Mouse (Mus musculus): ENCODE data around the gene Tns1.

Gene Tns1

DNA sequence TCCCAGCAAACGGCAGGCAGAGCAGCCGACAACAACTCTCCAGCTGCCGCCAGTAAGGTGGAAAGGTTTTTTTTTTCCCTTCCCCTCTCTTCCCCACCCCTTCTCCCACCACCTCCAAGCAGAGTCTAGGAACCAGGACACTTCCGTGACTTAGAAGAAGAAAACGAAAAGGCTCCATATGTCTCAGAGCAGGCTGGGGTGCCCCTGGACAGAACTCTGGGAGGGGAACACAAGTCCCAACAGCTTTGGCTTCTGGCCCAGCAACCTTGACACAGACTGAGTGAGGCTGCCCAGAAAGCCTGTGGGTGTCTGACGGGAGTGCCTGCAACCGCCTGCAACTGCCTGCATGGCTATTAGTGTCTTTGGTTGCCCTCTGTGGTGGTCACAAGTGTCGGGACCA is 160.6 kb downstream of the Tns1 start:
- peaks cover 16% of the 10 kb centered on the region for H3K27me3 ChIP-seq (ENCODE audit: insufficient read depth, low read length)
- H3K4me1 ChIP-seq (replicated peaks; ENCODE audit: low read depth, low read length): peaks cover 47% of the 10 kb centered on the region
- no peaks in the 10 kb centered on the region for H3K36me3 ChIP-seq (ENCODE audit: insufficient read depth, low read length)
- TF ChIP-seq POU5F1 (IDR thresholded peaks at IDR 0.05; ENCODE audit: borderline replicate concordance, low read length) (no peak), NANOG (IDR thresholded peaks at IDR 0.05; ENCODE audit: borderline replicate concordance, low read length) (no peak), CTCF (conservative IDR thresholded peaks at IDR 0.05; ENCODE audit: low read length) (no peak)
- no peak overlapping the region for H3K4me3 ChIP-seq (replicated peaks; ENCODE audit: low read length)
- no peaks in the 10 kb centered on the region for H3K9me3 ChIP-seq (ENCODE audit: low read length)

DNA sequence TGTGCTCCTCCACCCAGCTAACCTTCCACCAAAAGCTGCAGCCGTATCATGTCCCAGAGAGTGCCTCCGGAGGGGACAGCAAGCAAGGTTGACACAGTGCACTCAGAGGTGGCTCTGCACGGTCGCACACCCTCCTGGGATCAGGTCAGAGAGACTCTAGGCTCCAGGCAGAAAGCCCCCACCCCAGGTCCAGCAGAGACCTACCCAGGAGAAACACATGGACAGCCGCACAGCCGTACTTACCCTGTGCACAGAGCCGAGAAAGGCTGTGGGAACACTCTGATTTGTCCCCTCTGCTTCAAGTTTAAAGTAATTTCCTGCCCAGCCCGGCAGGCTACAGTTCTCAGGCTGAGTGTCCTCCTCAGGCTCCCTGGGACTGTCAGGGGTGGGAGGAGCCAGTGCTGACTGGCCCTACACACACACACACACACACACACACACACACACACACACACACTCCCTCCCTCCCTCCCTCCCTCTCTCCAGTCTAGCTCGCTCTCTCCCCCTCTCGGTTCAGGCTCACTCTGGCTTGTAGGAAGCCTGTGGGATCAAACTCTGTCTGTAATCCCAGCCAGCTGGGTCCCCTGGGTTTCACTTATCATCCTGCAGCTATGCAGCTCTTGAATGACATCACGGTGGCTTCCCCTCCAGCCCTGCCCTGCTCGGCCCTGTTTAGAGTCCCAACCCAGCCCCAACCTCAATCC is 161.4 kb downstream of the Tns1 start:
- Histone ChIP-seq H3K4me3 (replicated peaks; ENCODE audit: low read length) (no peak overlapping the region), H3K36me3 (ENCODE audit: insufficient read depth, low read length) (no peaks in the 10 kb centered on the region), H3K27me3 (ENCODE audit: insufficient read depth, low read length) (peaks cover 16% of the 10 kb centered on the region), H3K9me3 (ENCODE audit: low read length) (no peaks in the 10 kb centered on the region), H3K4me1 (replicated peaks; ENCODE audit: low read depth, low read length) (peaks cover 43% of the 10 kb centered on the region)
- TF ChIP-seq CTCF (conservative IDR thresholded peaks at IDR 0.05; ENCODE audit: low read length) (no peak), POU5F1 (IDR thresholded peaks at IDR 0.05; ENCODE audit: borderline replicate concordance, low read length) (no peak), NANOG (IDR thresholded peaks at IDR 0.05; ENCODE audit: borderline replicate concordance, low read length) (no peak)

DNA sequence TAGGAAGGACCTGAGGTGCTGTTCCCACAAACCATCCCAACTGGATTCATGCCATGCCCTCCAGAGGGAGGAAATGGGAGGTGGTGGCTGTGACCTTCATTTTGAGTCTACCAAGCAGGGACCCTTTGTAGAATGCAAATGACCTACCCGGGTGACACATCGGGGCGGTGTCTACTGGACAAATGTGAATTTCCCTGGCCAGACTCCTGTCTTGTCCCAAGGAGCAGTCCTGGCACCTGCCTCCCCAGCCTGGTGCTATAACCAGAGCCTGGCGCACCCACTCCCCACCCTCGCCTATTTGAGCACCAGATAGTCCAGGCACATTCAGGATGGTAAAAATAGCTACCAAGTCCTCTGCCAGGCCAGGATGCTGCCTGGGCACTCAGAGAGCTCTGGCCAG is 162.2 kb downstream of the Tns1 start:
- H3K9me3 ChIP-seq (ENCODE audit: low read length): no peaks in the 10 kb centered on the region
- TF ChIP-seq CTCF (conservative IDR thresholded peaks at IDR 0.05; ENCODE audit: low read length) (no peak), POU5F1 (IDR thresholded peaks at IDR 0.05; ENCODE audit: borderline replicate concordance, low read length) (no peak), NANOG (IDR thresholded peaks at IDR 0.05; ENCODE audit: borderline replicate concordance, low read length) (no peak)
- H3K36me3 ChIP-seq (ENCODE audit: insufficient read depth, low read length): no peaks in the 10 kb centered on the region
- no peak overlapping the region for H3K4me3 ChIP-seq (replicated peaks; ENCODE audit: low read length)
- H3K4me1 ChIP-seq (replicated peaks; ENCODE audit: low read depth, low read length): peaks cover 41% of the 10 kb centered on the region
- peaks cover 16% of the 10 kb centered on the region for H3K27me3 ChIP-seq (ENCODE audit: insufficient read depth, low read length)

DNA sequence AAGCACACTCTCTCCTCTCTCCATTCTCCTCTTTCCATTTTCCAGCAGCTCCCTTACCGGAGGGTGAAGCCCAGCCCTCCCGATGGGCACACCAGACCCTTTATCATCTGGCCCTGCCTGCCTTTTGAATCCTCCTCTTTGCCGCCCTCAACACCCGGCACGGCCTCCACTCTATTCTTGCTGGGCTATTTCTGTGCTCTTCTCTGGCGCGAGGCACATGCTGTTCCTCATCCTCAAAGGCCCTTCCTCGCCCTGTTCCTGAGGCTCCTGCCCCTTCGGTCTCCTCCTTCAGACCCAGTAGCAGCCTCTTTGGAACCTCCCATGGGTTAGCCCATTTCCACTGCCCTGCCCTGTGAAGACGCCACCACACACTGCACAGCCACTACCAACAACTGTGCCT is 164.5 kb downstream of the Tns1 start:
- Histone ChIP-seq H3K4me1 (replicated peaks; ENCODE audit: low read depth, low read length) (peaks cover 37% of the 10 kb centered on the region), H3K27me3 (ENCODE audit: insufficient read depth, low read length) (peaks cover 16% of the 10 kb centered on the region), H3K36me3 (ENCODE audit: insufficient read depth, low read length) (no peaks in the 10 kb centered on the region), H3K4me3 (replicated peaks; ENCODE audit: low read length) (no peak overlapping the region), H3K9me3 (ENCODE audit: low read length) (no peaks in the 10 kb centered on the region)
- TF ChIP-seq NANOG (IDR thresholded peaks at IDR 0.05; ENCODE audit: borderline replicate concordance, low read length) (no peak), CTCF (conservative IDR thresholded peaks at IDR 0.05; ENCODE audit: low read length) (no peak), POU5F1 (IDR thresholded peaks at IDR 0.05; ENCODE audit: borderline replicate concordance, low read length) (no peak)

DNA sequence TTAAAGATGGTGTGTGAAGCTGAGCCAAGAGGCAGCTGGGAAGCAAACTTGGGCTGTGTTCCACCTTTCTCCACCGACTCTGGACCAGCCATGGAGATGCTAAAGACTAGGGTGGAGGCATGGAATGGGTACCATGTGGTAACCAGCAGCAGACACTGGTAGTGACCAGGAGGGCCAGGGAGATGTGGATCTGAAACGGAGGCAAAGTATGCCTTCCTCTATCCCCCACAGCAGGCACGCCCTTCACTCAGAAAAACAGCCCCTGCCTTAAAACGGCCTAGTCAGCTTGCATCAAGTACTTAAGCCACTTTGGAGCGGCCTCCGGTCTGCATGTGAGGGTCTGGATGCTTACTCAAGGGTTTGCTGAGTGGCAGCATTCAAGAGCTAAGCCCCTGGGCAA is 164.9 kb downstream of the Tns1 start:
- H3K4me1 ChIP-seq (replicated peaks; ENCODE audit: low read depth, low read length): peaks cover 39% of the 10 kb centered on the region
- no peak overlapping the region for H3K4me3 ChIP-seq (replicated peaks; ENCODE audit: low read length)
- peaks cover 16% of the 10 kb centered on the region for H3K27me3 ChIP-seq (ENCODE audit: insufficient read depth, low read length)
- H3K36me3 ChIP-seq (ENCODE audit: insufficient read depth, low read length): no peaks in the 10 kb centered on the region
- no peak for TF ChIP-seq CTCF (conservative IDR thresholded peaks at IDR 0.05; ENCODE audit: low read length)
- TF ChIP-seq NANOG (IDR thresholded peaks at IDR 0.05; ENCODE audit: borderline replicate concordance, low read length): no peak
- TF ChIP-seq POU5F1 (IDR thresholded peaks at IDR 0.05; ENCODE audit: borderline replicate concordance, low read length): no peak
- H3K9me3 ChIP-seq (ENCODE audit: low read length): no peaks in the 10 kb centered on the region

DNA sequence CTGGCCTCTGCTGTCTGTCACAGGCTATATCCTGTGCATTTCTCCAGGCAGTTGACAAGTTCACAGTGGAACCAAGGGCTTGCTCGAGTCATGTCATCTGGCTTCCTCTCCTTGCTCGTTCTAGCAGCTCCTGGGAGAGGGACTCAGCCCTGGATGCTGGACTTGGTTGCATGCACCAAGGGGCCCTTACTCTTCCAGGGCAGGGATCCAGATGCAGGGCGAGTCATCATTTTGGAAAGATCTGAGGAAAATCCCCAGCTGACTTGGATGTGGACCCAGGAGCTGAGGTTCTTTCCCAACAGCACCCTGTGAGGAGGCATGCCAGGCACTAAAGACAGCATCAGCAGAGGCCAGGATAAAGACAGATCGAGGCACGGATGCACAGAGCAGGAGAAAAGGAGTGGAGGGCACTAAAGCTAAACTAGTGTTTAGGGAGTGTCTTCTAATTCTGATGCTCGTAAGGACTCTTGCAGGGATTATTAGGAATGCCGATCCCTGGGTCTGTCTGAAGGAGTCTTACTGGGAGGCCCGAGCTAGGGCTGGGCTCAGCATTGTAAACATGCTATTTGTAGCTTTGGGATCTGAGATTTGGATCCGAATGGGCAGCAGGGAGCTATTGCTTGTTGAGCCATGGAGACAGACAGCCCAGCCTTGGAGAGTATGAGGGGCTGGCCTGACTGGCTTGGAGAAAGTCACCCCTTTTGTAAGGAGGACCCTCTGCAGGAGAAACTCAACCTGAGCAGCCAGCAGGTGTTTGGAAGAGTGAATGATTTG is 165.9 kb downstream of the Tns1 start:
- TF ChIP-seq NANOG (IDR thresholded peaks at IDR 0.05; ENCODE audit: borderline replicate concordance, low read length): no peak
- TF ChIP-seq CTCF (conservative IDR thresholded peaks at IDR 0.05; ENCODE audit: low read length): no peak
- TF ChIP-seq POU5F1 (IDR thresholded peaks at IDR 0.05; ENCODE audit: borderline replicate concordance, low read length): no peak
- Histone ChIP-seq H3K4me3 (replicated peaks; ENCODE audit: low read length) (no peak overlapping the region), H3K4me1 (replicated peaks; ENCODE audit: low read depth, low read length) (peaks cover 40% of the 10 kb centered on the region), H3K9me3 (ENCODE audit: low read length) (no peaks in the 10 kb centered on the region), H3K27me3 (ENCODE audit: insufficient read depth, low read length) (peaks cover 18% of the 10 kb centered on the region), H3K36me3 (ENCODE audit: insufficient read depth, low read length) (no peaks in the 10 kb centered on the region)

DNA sequence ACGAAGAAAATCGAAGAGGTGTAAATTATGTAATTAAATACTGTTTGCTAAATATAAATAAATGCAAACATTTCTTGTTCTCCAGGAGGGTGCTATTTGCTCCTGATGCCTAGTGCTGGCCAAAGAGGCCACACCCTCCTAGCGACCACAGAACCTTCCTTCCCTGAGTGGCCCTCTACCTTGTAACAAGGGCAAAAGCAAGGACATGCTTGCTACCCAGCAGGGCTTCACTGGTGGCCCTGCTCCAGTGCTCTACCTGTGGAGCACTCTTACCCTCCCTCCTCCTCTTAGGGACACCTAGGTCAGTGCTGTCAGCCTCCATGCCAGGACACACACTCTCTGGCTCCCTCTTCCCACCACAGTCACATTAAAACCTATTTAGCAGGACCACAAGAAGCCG is 166.8 kb downstream of the Tns1 start:
- TF ChIP-seq NANOG (IDR thresholded peaks at IDR 0.05; ENCODE audit: borderline replicate concordance, low read length) (no peak), CTCF (conservative IDR thresholded peaks at IDR 0.05; ENCODE audit: low read length) (no peak)
- peaks cover 27% of the 10 kb centered on the region for H3K27me3 ChIP-seq (ENCODE audit: insufficient read depth, low read length)
- H3K36me3 ChIP-seq (ENCODE audit: insufficient read depth, low read length): no peaks in the 10 kb centered on the region
- peaks cover 42% of the 10 kb centered on the region for H3K4me1 ChIP-seq (replicated peaks; ENCODE audit: low read depth, low read length)
- no peaks in the 10 kb centered on the region for H3K9me3 ChIP-seq (ENCODE audit: low read length)
- H3K4me3 ChIP-seq (replicated peaks; ENCODE audit: low read length): no peak overlapping the region

DNA sequence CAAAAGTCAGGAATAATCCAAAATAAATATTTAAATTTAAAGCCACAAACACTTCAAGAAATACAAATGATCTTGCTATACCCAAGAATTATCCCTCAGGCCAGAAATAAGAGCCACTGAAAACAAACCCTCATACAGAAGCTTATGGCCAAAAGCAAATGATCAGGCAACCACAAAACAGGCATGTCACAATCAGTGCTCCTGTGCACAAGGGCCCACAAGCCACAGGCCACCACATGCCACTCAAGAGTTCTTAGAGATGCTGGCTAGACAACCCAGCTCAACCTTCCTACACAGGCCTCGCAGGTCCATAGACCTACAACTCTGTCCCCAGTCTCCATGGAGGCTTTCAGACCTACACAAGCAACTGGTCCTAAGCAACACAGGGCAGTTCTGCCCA is 167.9 kb downstream of the Tns1 start:
- no peaks in the 10 kb centered on the region for H3K36me3 ChIP-seq (ENCODE audit: insufficient read depth, low read length)
- H3K9me3 ChIP-seq (ENCODE audit: low read length): no peaks in the 10 kb centered on the region
- peaks cover 37% of the 10 kb centered on the region for H3K27me3 ChIP-seq (ENCODE audit: insufficient read depth, low read length)
- H3K4me3 ChIP-seq (replicated peaks; ENCODE audit: low read length): no peak overlapping the region
- H3K4me1 ChIP-seq (replicated peaks; ENCODE audit: low read depth, low read length): peaks cover 39% of the 10 kb centered on the region
- TF ChIP-seq NANOG (IDR thresholded peaks at IDR 0.05; ENCODE audit: borderline replicate concordance, low read length): no peak
- no peak for TF ChIP-seq CTCF (conservative IDR thresholded peaks at IDR 0.05; ENCODE audit: low read length)
- TF ChIP-seq POU5F1 (IDR thresholded peaks at IDR 0.05; ENCODE audit: borderline replicate concordance, low read length): no peak

Data from E14TG2a.4 (cell line).